Mouse (Mus musculus): Measurements from ENCODE around the gene Ugt1a2. TPM values are rescaled to one million over a fixed set of nuclear protein-coding genes. Genes with fewer than 3 reads are reported as not detected.

The Ugt1a2 gene
- polyA plus RNA-seq, 1 experiment from 2014 or later = not detected

- ATAC-seq (ENCODE audit: insufficient read depth, low FRiP score, low TSS enrichment) (no peak; the same call in 1 of the 2 replicates), DNase-seq (ENCODE audit: low spot score) (no peak)
- no peak overlapping the region for H3K9ac ChIP-seq (ENCODE audit: low read length)
- no peak overlapping the region for H3K4me2 ChIP-seq (ENCODE audit: low read depth)
- H3K4me3 ChIP-seq (ENCODE audit: low read depth, low read length) = no peak overlapping the region
- no peaks in the 10 kb centered on the region for H3K36me3 ChIP-seq (ENCODE audit: control insufficient read depth, insufficient read depth, low read length)
- no peaks in the 10 kb centered on the region for H3K4me1 ChIP-seq (ENCODE audit: control insufficient read depth, insufficient read depth, low read length)
- no peak overlapping the region for H3K27ac ChIP-seq (ENCODE audit: low read depth, low read length)
- 84% methylated on average over 5 of the region's 5 CpGs for WGBS
- no peaks in the 10 kb centered on the region for H3K27me3 ChIP-seq (ENCODE audit: control insufficient read depth, insufficient read depth, low read length)
- H3K9me3 ChIP-seq (ENCODE audit: control insufficient read depth, low read length) = peaks cover 94% of the 10 kb centered on the region
Observed at GRCm38 (mm10) chr1:88229986-88230385, 29.6 kb downstream of the Ugt1a2 start.

- Histone ChIP-seq H3K27me3 (ENCODE audit: control insufficient read depth, insufficient read depth, low read length) (no peaks in the 10 kb centered on the region), H3K4me3 (ENCODE audit: low read depth, low read length) (no peak overlapping the region), H3K4me2 (ENCODE audit: low read depth) (no peak overlapping the region), H3K9me3 (ENCODE audit: control insufficient read depth, low read length) (peaks cover 96% of the 10 kb centered on the region), H3K36me3 (ENCODE audit: control insufficient read depth, insufficient read depth, low read length) (no peaks in the 10 kb centered on the region), H3K9ac (ENCODE audit: low read length) (no peak overlapping the region), H3K27ac (ENCODE audit: low read depth, low read length) (no peak overlapping the region), H3K4me1 (ENCODE audit: control insufficient read depth, insufficient read depth, low read length) (no peaks in the 10 kb centered on the region)
- WGBS = 71% methylated on average over 7 of the region's 7 CpGs
- ATAC-seq (ENCODE audit: insufficient read depth, low FRiP score, low TSS enrichment) (no peak), DNase-seq (ENCODE audit: low spot score) (no peak)
Observed at GRCm38 (mm10) chr1:88230421-88230820, 30.0 kb downstream of the Ugt1a2 start.

GRCm38 (mm10) chr1:88230981-88231802 lies 30.8 kb downstream of the Ugt1a2 start:
- WGBS = 74% methylated on average over 6 of the region's 6 CpGs
- Histone ChIP-seq H3K27ac (ENCODE audit: low read depth, low read length) (no peak overlapping the region), H3K36me3 (ENCODE audit: control insufficient read depth, insufficient read depth, low read length) (no peaks in the 10 kb centered on the region), H3K4me2 (ENCODE audit: low read depth) (no peak overlapping the region), H3K9ac (ENCODE audit: low read length) (no peak overlapping the region), H3K4me3 (ENCODE audit: low read depth, low read length) (no peak overlapping the region), H3K27me3 (ENCODE audit: control insufficient read depth, insufficient read depth, low read length) (no peaks in the 10 kb centered on the region), H3K9me3 (ENCODE audit: control insufficient read depth, low read length) (peaks cover 96% of the 10 kb centered on the region), H3K4me1 (ENCODE audit: control insufficient read depth, insufficient read depth, low read length) (no peaks in the 10 kb centered on the region)
- ATAC-seq (ENCODE audit: insufficient read depth, low FRiP score, low TSS enrichment) = no peak
- no peak for DNase-seq (ENCODE audit: low spot score)

- Histone ChIP-seq H3K27me3 (ENCODE audit: control insufficient read depth, insufficient read depth, low read length) (no peaks in the 10 kb centered on the region), H3K27ac (ENCODE audit: low read depth, low read length) (no peak overlapping the region), H3K36me3 (ENCODE audit: control insufficient read depth, insufficient read depth, low read length) (no peaks in the 10 kb centered on the region), H3K9me3 (ENCODE audit: control insufficient read depth, low read length) (peaks cover 93% of the 10 kb centered on the region), H3K4me2 (ENCODE audit: low read depth) (no peak overlapping the region), H3K4me1 (ENCODE audit: control insufficient read depth, insufficient read depth, low read length) (no peaks in the 10 kb centered on the region), H3K4me3 (ENCODE audit: low read depth, low read length) (no peak overlapping the region), H3K9ac (ENCODE audit: low read length) (no peak overlapping the region)
- 66% methylated on average over 7 of the region's 7 CpGs for WGBS
- ATAC-seq (ENCODE audit: insufficient read depth, low FRiP score, low TSS enrichment) = no peak
- DNase-seq (ENCODE audit: low spot score) = no peak
Observed at GRCm38 (mm10) chr1:88231803-88232499, 31.6 kb downstream of the Ugt1a2 start.

- Histone ChIP-seq H3K9me3 (ENCODE audit: control insufficient read depth, low read length) (peaks cover 93% of the 10 kb centered on the region), H3K9ac (ENCODE audit: low read length) (no peak overlapping the region), H3K36me3 (ENCODE audit: control insufficient read depth, insufficient read depth, low read length) (no peaks in the 10 kb centered on the region), H3K4me3 (ENCODE audit: low read depth, low read length) (no peak overlapping the region), H3K4me2 (ENCODE audit: low read depth) (no peak overlapping the region), H3K27me3 (ENCODE audit: control insufficient read depth, insufficient read depth, low read length) (no peaks in the 10 kb centered on the region), H3K4me1 (ENCODE audit: control insufficient read depth, insufficient read depth, low read length) (no peaks in the 10 kb centered on the region), H3K27ac (ENCODE audit: low read depth, low read length) (no peak overlapping the region)
- 56% methylated on average over 3 of the region's 3 CpGs for WGBS
- no peak for ATAC-seq (ENCODE audit: insufficient read depth, low FRiP score, low TSS enrichment)
- DNase-seq (ENCODE audit: low spot score) = no peak
Observed at GRCm38 (mm10) chr1:88232664-88233380, 32.4 kb downstream of the Ugt1a2 start.

GRCm38 (mm10) chr1:88233421-88234247 lies 33.2 kb downstream of the Ugt1a2 start:
- no peak for ATAC-seq (ENCODE audit: insufficient read depth, low FRiP score, low TSS enrichment)
- H3K4me1 ChIP-seq (ENCODE audit: control insufficient read depth, insufficient read depth, low read length) = no peaks in the 10 kb centered on the region
- H3K9me3 ChIP-seq (ENCODE audit: control insufficient read depth, low read length) = peaks cover 92% of the 10 kb centered on the region
- H3K4me3 ChIP-seq (ENCODE audit: low read depth, low read length) = no peak overlapping the region
- no peak overlapping the region for H3K27ac ChIP-seq (ENCODE audit: low read depth, low read length)
- H3K36me3 ChIP-seq (ENCODE audit: control insufficient read depth, insufficient read depth, low read length) = no peaks in the 10 kb centered on the region
- H3K27me3 ChIP-seq (ENCODE audit: control insufficient read depth, insufficient read depth, low read length) = no peaks in the 10 kb centered on the region
- H3K9ac ChIP-seq (ENCODE audit: low read length) = no peak overlapping the region
- DNase-seq (ENCODE audit: low spot score) = no peak
- 70% methylated on average over 14 of the region's 14 CpGs for WGBS
- no peak overlapping the region for H3K4me2 ChIP-seq (ENCODE audit: low read depth)

GRCm38 (mm10) chr1:88234248-88234610 lies 33.8 kb downstream of the Ugt1a2 start:
- WGBS = 66% methylated on average over 4 of the region's 4 CpGs
- 0 out of 2 replicates have a peak, but pooled peaks cover 2% of the 10 kb centered on the region for H3K36me3 ChIP-seq (ENCODE audit: control insufficient read depth, insufficient read depth, low read length)
- DNase-seq (ENCODE audit: low spot score) = no peak
- peaks cover 96% of the 10 kb centered on the region for H3K9me3 ChIP-seq (ENCODE audit: control insufficient read depth, low read length)
- no peak overlapping the region for H3K4me3 ChIP-seq (ENCODE audit: low read depth, low read length)
- no peak for ATAC-seq (ENCODE audit: insufficient read depth, low FRiP score, low TSS enrichment)
- no peak overlapping the region for H3K27ac ChIP-seq (ENCODE audit: low read depth, low read length)
- no peaks in the 10 kb centered on the region for H3K4me1 ChIP-seq (ENCODE audit: control insufficient read depth, insufficient read depth, low read length)
- H3K4me2 ChIP-seq (ENCODE audit: low read depth) = no peak overlapping the region
- no peaks in the 10 kb centered on the region for H3K27me3 ChIP-seq (ENCODE audit: control insufficient read depth, insufficient read depth, low read length)
- no peak overlapping the region for H3K9ac ChIP-seq (ENCODE audit: low read length)

GRCm38 (mm10) chr1:88234646-88235045 lies 34.2 kb downstream of the Ugt1a2 start:
- DNase-seq (ENCODE audit: low spot score) (no peak), ATAC-seq (ENCODE audit: insufficient read depth, low FRiP score, low TSS enrichment) (no peak)
- Histone ChIP-seq H3K27ac (ENCODE audit: low read depth, low read length) (no peak overlapping the region), H3K4me1 (ENCODE audit: control insufficient read depth, insufficient read depth, low read length) (no peaks in the 10 kb centered on the region), H3K36me3 (ENCODE audit: control insufficient read depth, insufficient read depth, low read length) (0 out of 2 replicates have a peak, but pooled peaks cover 2% of the 10 kb centered on the region), H3K9me3 (ENCODE audit: control insufficient read depth, low read length) (peaks cover 96% of the 10 kb centered on the region), H3K9ac (ENCODE audit: low read length) (no peak overlapping the region), H3K4me2 (ENCODE audit: low read depth) (no peak overlapping the region), H3K4me3 (ENCODE audit: low read depth, low read length) (no peak overlapping the region), H3K27me3 (ENCODE audit: control insufficient read depth, insufficient read depth, low read length) (no peaks in the 10 kb centered on the region)
- WGBS = 42% methylated on average over 5 of the region's 5 CpGs
